Mouse (Mus musculus) spleen, embryonic (tissue): Measurements from ENCODE around the gene Tll2.

Source experiments
- CTCF ChIA-PET: fragments of 350-600 bp; sonication (Branson Sonifier 250); formaldehyde crosslinking; loops from one replicate; lab custom pipeline; 2022; lab: Charles Lee

Tll2 gene

DNA sequence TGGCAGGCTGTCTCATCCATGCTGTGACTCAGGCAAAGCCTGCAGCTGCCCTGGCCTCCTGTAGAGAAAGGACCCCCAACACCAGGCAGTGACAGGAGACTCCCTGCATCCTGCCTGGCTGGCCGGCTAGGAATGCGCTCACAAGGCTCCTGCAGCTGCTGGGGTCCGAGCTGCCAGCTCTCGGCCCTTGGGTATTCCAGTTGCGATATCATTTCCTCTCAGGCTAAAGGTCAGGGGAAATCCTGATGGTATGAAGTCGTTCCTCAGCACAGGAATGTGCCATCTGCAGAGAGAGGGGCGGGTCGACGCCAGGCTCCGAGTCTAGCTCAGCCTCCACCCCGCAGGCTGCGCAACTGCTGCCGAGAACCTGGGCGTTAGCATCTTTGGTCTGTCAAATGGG lies 46.2 kb downstream of the Tll2 start:
- CTCF ChIA-PET = no interaction called here

DNA sequence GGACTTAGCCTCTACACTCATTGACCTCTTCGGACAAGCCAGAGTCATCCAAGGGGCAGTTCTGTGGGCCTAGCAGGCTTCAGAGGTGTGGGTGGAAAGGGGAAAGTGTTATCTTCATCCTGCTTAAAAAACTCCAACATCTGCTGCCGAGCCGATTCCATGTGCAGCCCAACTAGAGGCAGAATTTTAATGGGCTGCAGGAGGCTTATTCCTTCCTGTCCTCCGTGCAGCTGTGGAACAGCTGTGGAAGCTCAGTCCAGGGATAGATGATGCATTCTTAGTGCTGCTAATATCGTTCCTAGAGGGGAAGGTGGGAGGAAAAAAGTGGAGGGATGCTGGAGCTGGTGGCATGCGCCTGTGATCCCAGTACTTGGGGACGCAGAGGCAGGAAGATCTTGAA lies 52.0 kb downstream of the Tll2 start:
- CTCF ChIA-PET = no interaction called here

DNA sequence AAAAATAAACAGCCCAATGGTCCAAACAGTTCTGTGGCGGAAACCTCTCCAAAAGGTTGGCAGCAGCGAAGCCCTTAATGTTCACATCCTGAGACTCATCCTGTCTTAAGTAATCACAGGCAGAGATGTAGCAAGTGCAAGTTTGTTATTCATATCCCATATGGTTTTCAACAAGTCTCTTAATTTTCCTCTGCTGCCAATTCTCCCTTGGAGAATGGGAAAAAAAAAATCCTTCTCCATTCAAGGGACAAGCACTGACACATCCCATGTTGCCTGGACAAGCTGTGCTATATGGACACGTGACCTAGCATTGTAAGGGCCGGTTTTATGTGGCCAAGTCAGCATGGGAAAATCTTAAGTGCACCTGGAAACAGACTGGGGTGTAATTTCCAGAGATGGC lies 54.2 kb downstream of the Tll2 start:
- CTCF ChIA-PET = no interaction called here

DNA sequence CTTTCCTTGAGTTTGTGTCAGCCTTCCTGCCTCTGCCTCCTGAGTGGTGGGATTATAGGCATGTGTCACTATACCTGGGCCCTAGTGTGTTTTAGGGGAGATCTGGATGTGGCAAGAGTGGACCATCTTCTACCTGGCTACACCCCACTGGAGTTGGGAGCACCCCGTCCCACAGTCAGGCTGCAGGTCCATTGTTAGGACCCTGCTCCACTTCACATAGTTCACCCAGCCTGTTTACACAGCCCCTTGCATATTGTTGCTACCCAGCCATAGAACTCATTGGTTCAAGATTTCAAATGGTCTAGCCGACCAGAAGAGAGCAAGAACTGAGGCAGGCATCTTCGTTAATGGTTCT lies 54.6 kb downstream of the Tll2 start:
- CTCF ChIA-PET = no interaction called here

GRCm38 (mm10) chr19:41151321-41152015 lies 55.2 kb downstream of the Tll2 start:
- CTCF ChIA-PET = no interaction called here

DNA sequence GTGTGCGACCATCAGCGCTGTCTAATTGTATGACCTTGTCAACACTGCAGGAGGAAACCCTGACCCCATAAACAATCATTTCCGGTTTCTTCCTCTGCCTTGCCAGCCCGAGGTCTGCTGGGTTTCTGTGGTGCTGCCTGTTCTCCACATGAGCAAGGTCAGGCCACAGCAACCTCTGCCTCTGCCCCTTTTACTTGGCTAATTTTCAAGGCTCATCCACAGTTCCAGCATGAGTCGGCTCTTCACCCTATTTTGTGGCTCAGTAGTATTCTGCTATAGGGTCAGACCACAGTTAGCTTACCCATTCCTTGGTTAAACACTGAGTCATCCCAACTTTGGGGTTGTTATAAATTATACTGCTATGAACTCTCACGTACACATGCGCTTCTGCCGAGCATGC lies 65.7 kb downstream of the Tll2 start:
- CTCF ChIA-PET = no interaction called here

- CTCF ChIA-PET = no interaction called here
Measured at GRCm38 (mm10) chr19:41139629-41140028, 67.0 kb downstream of the Tll2 start.

DNA sequence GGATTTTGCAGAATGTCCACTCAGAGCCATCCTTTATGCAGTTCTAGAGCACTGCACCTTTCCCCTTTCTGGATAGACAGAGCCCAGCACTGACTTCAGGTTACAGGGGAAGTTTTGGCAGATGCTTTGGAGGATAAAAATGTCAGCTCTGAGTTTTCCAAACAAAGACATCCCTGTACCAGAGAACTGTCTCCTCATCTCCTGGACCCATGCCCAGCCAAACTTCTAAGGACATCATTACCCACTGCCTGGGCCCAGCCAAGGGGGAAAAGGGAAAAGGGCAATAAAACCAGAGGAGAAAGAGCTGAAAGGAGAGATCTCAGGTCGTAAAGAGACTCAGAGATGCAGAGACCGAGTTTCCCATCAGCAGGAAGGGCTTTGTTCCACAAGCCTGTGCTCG lies 83.6 kb downstream of the Tll2 start:
- CTCF ChIA-PET = no interaction called here

GRCm38 (mm10) chr19:41119924-41120323 lies 86.7 kb downstream of the Tll2 start:
- CTCF ChIA-PET = interaction anchor here (0.6 kb wide), 1 partner anchor 488 kb away, joined by 3 read pairs; no protein-coding TSS in a partner anchor

- CTCF ChIA-PET = no interaction called here
Measured at GRCm38 (mm10) chr19:41118346-41118745, 88.3 kb downstream of the Tll2 start.

DNA sequence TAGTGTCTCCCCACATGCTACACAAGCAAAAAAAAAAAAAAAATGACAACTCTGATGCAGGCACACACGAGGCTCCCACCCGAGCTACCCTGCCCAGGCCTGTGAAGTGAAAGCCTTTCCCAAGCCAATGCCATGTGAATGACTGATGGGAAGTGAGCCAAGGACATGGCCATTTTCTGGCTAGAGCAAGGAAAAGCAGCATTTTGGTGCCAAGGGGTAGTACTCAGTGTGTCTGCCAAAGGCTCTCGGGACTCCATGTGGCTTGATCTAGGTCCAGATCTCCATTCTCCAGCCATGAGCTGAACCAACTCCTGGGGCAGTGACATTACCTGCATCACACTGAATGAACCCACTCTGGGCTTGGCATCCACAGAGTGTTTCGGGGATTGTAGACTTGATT lies 89.3 kb downstream of the Tll2 start:
- CTCF ChIA-PET = no interaction called here

GRCm38 (mm10) chr19:41114611-41115010 lies 92.0 kb downstream of the Tll2 start:
- CTCF ChIA-PET = interaction anchor here (0.6 kb wide), 1 partner anchor 80 kb away, joined by 3 read pairs; no protein-coding TSS in a partner anchor

DNA sequence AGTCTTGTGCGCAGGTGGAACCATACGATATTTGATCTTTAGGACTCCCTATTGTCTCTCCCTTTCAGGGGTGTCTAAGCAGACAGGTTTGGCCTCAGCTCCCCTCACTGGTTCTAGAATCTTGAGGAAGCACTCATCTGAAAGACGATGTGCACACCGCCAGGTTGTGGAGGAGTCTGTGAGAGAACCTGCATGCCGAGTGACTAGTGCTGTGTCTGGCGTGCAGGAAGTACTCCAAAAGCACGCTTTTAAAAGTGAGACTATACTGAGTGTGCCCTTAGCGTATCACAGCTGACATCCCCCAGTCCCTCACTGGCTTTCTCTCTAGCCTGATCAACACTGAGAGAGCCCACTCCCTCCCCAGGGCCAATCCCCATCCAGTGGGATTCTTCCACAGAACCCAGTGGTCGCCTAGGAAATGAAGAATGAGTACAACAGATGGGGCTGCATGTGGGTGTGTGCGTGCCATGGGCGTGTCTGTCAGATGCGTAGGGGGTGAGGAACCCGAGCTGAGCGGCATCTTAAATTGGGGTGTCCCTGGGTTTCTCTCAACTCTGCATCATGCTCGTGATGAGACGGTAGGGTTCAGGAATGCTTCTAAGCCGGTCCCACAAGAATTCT lies 92.6 kb downstream of the Tll2 start:
- CTCF ChIA-PET = interaction anchor here (0.6 kb wide), 1 partner anchor 81 kb away, joined by 3 read pairs; no protein-coding TSS in a partner anchor

DNA sequence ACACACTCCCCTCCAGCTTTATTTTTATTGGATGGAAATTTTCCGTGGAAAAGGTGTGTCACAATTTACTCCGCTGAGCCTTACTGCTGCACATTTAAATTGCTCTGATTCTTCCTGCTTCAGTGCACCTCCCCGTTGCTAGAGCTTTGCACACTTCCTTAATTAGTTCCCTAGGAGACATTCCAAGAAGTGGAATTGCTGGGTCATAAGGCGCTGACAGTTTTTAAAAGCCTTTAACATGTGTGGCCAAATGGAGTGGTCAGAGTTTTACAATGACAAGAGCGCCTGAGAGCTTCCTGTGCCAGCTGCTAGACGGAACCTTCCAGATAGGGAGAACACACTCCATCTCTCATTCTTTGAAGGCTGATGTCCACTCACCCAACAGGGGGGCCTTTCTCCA lies 94.0 kb downstream of the Tll2 start:
- CTCF ChIA-PET = no interaction called here

DNA sequence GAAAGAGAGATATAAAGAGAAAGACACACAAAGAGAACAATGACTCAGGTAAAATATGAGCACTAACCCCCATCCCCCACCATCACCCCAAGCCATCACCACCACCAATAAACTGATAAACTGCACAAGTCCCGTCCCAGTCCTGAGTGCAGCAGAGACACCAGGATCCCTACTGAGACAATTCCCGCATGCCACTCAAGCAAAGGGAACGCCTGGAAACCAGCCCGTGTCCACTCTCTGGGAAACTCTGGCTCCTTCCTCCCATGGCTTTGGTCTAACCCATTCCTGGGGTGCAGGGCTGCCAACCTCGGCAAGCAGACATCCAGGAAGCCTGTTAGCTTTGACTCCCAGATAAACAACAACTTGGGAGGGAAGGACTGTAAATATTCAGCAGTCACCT lies 96.6 kb downstream of the Tll2 start:
- CTCF ChIA-PET = no interaction called here

DNA sequence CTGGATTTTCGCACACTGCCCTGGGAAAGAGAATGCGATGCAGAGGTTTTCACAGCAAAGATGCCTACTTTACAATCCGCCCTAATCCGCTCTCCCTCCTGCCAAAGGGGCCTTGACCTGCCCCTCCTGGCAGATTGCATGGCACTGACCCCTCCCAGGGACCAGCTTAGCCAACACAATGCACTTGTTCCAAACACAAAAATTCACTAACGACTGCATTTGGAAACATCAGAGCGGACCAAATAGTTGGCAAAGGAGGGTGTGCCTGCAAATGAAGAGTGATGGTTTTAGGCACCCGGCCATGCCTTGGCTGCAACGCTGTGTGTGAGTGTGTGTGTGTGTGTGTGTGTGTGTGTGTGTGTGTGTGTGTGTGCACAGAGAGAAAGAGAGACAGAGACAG lies 97.1 kb downstream of the Tll2 start:
- CTCF ChIA-PET = no interaction called here

DNA sequence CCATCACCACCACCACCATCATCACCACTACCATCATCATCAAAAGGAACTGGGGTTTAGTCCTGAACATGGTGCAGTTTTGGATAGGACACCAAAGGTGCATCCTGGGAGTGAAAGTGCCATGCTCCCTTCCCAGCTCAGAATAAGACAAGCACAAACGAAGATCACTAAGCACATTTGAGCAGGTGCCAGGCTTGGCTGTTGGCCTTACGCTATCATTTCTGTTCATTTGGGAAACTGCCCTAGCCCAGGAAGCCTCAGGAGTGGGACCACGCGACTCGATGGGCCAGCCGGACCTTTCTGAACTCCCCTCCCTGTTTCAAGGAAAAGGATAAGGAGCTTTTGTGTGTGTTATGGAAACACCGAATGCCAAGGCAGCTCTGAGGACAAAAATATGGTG lies 98.0 kb downstream of the Tll2 start:
- CTCF ChIA-PET = no interaction called here

DNA sequence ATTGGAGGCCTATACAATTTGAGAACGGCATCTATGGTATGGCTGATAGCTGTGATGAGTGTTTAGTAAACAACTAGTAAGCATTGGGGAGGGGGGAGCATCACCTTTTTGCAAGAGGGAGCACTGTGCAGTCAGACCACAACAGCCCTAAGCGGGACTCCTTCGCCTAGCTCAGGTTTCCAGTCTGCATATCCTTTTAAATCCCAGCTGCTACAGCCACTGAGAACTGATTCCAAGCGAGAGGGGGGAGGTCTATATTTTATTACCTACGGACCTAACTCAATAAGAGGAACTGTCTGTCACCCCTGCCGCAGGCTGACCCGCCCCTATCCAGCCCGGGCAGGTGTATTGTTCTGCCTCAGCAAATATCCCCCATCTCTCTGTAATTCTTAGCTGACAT lies 99.1 kb downstream of the Tll2 start:
- CTCF ChIA-PET = no interaction called here

- CTCF ChIA-PET = no interaction called here
Measured at GRCm38 (mm10) chr19:41104922-41105321, 101.7 kb downstream of the Tll2 start.

DNA sequence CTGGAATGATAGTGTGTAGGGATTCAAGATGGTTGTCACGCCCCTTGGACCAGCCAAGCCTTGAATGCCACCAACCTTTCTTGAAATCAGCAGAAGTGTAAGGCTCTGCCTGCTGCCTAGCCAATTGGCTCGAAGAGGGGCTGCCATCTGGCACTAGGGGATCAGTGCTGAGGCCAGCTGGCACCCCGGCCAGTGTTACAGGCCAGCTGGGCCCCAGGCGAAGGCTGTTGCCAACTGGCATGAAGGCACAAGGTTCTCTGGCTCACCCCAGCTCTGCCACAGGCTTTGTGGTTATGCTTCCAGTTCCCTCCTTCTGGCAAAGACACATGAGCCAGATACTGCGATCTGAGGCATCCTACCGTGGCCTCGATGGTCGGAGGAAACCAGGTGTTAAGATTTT lies 105.2 kb downstream of the Tll2 start:
- CTCF ChIA-PET = no interaction called here

DNA sequence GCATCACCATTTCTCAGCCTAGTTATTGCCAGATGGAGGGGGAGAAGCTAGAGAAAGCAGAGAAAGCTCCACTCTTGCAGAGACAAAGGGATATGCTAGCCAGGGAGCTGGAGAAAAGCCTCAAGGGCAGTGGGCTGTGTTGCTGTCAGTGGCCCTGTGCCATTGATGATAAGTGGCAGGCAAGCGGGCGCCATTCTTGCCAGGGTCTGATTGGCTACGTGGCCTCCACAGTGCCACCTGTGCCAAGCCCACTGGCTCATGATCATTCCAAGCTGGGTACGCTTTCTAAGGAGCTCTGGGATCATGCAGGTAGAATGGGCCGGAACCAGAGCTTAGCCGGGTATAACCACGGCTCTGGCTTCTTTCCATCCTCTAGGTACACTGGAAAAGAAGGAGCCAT lies 105.8 kb downstream of the Tll2 start:
- CTCF ChIA-PET = no interaction called here

DNA sequence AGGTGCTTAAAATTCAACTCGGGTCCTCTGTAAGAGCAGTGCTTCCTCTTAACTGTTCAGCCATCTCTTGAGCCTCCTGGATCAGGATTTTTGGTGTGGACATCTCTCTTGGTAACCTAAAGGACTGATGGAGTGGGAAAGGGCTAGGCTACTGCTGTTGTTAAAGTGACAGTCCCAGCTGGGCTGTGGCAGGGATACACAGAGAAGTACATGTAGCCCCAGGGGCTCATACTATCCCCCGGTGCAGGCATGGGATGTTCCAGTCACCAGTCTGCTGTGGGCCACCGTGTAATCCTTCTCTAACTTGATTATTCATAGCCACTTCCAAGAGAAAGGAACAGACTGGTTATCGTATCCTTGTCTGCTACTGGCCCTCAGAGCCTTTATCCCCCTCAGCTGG lies 109.6 kb downstream of the Tll2 start:
- CTCF ChIA-PET = no interaction called here

- CTCF ChIA-PET = no interaction called here
Measured at GRCm38 (mm10) chr19:41091901-41092300, 114.7 kb downstream of the Tll2 start.

DNA sequence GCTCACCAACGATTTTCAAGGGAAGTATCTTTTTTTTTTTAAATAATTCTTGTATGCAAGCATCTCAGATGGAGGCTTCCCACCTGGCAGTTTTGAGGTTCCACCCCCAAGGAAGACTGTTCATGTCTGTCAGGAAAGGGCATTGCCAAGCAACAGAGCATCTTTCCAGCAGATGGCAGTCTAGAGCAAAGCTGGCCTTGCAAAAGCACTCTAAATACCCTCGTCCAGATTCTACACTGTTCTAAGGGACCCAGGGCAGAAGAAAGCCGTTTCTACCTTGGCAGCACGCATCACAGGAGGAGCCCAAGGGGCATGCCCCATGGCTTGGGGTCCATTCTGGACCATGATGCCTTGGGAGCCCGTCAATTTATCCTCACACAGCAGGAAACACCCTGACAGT lies 116.8 kb downstream of the Tll2 start:
- CTCF ChIA-PET = no interaction called here
